Mouse (Mus musculus) c-Kit-positive CD71-negative TER-119-negative erythroid progenitor cells, embryonic 14.5 days (primary cell): ENCODE measurements around the gene Palld.

Source experiments
- DNase-seq: peaks from one replicate; pipeline ENCODE4 v3.0.0-alpha.2; 2013; ENCODE audit warnings: low read depth

The Palld gene

DNA sequence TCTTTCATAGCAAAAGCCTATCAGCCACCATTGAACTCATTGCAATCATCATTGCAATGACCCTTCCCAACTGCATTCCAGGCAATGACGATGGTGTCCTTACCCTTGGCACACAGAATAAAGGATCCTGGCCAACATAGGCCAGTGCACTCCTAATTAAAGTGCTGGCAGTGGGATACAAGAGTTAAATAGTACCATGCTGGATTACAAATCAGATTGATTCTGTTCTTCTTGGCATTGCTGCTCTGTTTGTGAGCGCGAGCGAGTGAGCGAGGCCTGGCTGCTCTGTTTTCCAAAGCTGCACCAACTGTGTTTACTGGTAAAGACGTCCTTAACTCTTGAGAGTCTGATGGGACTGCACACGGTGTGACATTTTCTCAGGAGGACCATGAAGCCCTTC, 37.1 kb downstream of the Palld start:
- DNase-seq, result no peak

DNA sequence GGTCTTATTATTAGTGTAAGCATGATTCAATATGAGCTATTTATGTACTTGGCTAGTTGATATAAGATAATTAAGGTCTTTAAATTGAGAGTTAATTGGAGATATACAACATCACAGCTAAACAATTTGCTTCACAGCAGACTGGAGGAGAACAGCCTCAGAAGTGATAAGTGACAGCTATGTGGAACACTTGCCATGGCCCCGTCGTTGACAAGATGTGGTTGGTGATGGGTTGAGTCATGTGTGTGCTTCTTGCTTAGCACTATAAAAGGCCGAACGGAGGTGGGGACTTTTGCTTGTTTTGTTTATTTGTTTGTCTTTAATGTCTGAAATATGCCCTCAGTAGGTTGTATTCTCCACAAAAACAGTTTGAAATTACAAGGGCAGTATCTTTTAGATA, 51.2 kb downstream of the Palld start:
- no peak for DNase-seq

DNA sequence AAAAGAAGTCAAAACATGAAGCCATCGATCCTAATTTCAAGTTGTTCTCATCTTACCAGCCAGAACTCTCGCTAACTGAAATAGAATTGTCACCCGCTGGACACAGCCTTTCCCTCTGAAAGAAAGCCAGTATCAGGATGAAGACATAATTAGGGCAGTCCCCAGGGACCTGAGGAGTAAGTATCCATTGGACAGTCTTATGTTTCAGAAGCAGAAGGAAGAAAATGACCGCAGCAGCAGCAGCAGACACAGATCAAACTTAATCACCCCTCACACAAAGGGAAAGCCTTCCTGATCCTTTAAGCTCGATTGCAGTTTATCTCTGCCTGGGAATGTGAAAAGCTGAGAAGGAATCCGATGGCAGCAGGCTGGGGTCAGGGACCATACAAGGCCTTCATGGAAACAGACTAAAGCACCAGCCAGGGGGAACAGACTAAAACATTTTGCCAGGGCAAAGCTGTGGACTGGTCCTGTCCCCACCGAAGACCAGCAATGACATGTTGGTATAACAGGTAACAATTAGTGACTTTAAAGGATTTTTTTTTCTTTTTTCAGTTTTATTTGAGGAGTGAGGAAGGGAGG, 53.8 kb downstream of the Palld start:
- DNase-seq, result no peak

DNA sequence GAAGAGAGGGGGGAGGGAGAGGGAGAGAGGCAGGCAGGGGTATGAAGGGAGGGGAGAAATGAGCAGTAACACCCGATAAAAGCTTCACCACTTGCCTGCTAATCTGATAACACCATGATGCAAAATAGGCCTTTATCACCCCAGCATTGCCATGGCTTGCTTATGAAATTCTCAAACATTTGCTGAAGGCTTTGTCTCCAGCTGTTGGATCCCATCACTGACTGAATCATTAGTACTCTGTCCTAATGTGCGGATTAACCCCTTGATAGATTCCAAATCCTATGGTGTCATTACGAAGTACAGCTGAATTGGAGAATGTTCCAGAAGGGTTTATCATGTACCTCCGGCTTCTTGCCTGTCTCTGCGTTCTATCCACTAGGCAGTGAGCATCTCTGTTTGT, 55.0 kb downstream of the Palld start:
- DNase-seq, result no peak

DNA sequence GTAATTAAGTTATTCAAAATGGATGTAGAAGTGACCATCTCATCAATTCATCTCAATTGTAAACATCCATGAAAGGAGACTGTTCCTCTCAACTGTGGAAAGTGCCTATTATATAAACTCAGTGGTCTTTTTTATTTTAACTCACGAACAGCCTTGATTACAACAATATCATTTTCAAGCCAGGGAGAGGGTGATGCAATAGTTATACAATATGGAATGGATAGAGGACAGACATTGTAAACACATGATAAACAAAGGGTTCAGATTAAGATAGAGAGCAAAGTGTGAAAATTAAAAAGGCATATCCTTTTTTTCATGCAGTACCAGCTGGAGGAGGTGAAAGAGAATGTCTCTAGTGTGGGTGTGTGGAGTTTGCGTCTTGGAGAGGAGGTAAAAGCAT, 57.5 kb downstream of the Palld start:
- DNase-seq, result no peak

DNA sequence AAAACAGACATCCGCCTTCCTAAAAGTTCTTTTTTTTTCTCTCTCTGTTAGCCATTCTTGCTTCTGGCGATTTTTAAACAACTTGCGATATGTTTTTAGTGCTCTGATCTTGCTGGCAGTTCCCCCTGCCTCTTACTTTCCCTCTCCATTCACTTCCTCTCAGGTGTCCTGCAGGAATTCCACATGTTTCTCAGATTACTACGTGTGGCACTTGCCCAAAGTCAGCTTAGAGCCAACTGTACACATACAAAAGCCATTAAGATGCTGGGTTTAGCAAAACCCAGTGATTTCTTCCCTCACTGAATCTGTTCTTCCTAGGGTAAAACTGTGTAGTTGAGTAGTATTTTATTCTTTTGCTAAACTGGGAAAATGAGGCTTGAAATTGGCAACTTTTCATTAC, 57.9 kb downstream of the Palld start:
- no peak for DNase-seq

DNA sequence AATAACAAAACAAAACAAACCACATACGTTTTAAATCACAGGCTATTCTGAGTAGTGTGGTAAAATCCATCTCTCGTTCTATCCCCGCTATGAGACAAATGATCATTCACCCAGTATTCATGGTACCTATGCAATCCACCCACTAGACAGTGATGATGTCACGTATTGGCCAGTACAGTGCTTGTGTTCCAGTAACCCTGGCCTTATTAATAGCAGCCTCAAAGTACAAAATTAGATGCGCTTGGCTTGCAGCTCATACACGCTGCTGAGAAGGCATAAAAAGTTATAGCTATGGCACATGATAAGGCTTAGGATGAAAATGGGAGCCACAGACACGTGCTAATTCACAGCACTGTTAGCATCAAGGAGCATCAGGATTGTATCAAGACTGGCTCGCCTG, 58.7 kb downstream of the Palld start:
- DNase-seq, result no peak

DNA sequence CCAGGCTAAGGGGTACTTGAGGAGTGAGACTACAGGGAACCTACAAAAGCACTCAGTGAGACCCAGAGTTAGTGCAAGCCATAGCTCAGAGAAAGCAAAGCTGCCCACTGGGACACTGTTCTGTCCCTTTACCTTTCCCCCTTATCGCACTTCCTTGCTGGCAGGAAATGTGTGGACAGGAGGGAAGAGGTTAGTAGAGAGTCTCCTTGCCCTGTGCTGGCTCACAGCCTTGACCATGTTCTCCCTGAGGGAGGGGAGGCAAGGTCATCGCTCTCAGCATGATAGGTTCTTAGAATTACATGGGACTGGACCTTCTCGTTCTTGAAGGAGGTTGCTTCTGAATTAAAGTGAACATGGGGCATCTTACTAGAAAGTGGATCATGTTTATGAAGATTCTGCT, 69.3 kb downstream of the Palld start:
- DNase-seq, result no peak

DNA sequence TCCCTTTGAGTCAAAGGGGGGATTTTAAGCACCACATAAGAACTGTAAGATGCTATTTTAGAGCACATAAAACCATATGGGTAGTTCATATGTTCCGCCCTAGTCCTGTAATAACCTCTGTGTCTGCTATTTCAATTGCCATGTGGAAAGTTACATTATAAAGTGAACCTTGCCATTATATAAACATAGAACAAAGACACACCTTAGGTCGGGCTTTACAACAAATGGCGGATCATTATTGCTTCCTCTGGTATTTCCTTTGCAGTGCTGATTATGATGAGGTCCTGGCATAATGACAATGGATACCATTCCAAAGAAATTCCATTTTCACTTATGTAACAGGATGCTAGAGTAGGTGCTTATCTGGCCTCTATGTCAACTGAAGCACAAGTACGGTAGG, 70.5 kb downstream of the Palld start:
- no peak for DNase-seq

DNA sequence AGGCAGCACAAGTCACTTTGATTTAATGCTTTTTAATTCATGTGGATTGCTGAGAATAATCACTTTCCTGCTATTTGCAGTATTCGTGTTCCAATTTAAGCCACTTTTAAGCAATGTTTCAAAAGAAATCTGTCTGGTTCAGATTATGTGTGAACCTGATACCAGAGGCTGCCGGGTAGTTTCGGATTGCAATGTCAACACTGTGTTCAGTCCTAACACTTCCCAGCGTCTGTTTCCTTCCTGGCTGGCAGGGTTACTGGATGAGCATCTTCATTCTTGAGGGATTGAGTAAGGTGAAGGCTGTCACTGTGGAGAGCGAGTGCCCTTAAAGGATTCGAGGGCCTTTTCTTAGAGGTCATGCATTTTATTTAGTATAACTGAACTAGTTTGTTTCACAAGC, 71.7 kb downstream of the Palld start:
- no peak for DNase-seq

DNA sequence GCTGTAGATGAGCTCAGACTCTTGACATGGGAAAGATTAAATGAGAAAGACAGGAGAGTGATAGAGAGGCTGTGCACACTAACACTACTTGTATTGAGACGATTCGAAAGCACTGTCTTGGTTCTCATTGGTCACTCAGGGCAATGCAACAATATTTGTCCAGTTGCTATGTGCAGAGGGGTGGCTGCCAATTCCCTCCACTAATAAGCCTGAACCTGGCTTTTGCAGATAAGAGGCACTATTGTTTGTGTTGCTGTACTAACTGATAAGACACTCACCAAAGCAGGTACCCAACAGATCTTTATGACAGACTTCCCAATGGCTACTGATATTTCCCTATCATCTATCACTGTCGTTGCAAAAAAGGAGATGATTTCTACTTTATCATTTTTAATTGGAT, 77.9 kb downstream of the Palld start:
- no peak for DNase-seq

DNA sequence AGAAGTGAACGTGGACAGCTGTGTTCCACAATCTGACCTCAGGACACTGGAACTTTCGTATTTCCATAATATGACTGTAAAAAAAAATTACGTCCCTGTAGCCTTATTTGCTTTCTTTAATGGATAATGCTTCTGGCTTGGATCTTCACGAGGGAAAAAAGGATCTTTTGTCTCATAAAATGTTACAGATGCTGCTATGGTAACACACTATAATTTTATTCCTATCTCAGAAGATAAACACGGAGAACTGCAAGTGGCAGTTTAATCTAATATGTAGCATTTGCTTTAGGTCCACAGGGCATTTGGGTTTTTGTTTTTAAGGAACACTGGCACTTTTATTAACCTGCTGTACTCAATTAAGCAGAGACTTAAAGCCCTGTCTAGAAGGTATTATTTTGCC, 79.3 kb downstream of the Palld start:
- no peak for DNase-seq

DNA sequence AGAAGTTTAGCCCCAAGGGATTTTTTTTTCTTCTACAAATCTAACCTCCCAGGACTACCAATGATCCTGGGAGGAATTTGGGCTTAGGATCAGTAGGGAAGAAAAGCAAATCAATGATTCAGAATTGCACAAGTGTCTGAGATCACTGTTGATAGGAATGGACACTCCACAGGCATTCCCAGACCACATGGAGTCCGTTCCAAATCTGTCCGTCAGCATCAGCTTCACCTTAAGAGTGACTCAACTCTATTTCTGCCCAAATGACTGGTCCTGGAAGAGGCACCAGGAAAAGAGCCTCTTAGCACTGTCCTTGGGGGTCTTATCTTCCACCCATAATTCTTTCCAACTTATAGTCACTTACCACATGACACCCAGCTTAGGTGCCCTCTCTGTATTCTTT, 98.7 kb downstream of the Palld start:
- no peak for DNase-seq

DNA sequence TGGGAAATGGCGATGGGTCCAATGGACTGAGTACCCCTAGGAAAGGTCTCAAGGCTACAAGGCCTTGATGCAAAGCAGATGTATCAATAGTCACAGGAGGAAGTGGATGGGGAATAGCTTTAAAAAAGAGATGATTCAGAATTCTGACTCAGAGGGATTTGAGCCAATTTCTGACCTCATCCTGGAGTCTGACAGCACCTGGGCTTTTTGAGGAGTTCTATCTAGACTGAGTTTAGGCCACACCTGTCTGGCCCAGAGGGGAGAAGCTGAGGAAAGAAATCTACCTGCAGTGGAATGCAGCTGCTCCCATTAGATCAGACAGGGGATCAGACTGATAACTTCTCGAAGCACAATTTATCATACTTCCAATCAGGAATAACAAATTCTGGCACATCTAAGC, 99.7 kb downstream of the Palld start:
- DNase-seq, result no peak

DNA sequence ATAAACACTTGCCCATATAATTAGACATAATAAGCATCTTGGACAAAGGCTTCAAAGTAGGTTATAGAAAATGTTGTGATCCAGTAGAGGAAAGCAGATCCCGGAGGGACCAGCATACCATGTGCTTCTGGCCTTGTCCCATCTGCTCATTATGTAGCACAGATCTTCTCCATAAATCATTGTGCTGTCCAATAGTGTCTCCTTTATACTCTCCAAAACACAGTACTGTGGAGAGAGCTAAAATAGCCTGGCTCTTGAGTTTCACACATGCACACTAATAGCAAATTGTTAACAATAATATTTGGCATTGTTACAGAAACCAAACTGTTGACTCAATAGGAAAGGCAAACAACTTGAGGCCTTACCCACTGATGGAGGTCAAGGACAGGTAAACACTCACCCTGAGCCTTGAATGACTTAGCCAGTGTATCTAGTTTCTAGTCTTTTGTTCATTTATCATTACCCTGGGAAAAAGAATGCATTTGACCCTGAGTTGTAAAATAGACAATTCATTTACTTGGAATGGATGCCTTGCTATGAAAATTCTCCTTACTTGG, 105.0 kb downstream of the Palld start:
- DNase-seq, result no peak

DNA sequence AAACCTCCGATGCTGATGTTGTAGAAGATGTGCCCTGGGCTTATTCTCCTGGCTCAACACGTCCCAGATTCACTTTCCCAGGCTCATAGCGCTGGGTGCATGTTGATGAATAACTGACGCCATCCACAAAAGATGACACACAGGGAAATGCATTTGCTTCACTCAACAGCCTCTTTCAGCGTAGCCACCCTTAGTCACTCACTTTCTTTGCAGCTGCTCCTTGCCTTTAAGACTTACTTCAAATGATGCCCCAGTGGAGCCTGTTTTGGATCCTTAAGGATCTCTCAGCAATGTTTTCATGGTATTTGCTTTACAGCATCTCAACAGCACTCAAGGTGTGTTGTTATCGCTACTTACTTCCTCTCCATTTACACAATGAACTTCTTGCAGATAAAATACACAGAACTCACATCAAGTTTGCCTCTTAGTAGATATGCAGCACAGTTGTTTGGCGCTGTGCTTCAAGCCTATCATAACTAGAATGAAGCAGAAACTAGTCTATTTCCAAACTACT, 105.9 kb downstream of the Palld start:
- DNase-seq, result no peak

DNA sequence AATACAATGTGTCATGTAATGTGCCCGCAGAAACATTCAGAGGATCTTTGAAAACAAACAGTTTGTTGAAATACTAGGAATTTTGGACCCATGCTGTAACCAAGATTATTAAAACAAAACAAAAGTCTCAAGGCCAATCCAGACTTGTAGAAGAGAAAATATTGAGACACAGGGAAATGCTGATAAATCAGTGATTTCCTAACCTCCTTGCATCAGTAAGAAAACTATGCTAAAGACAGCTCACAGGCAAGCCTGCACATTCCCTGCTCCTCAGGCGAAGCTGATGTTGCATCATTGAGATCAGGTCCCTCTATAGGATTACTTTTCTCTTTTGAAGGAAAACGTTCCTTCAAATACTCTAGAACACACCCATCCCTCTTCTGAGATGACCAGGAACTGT, 112.5 kb downstream of the Palld start:
- DNase-seq, result no peak

DNA sequence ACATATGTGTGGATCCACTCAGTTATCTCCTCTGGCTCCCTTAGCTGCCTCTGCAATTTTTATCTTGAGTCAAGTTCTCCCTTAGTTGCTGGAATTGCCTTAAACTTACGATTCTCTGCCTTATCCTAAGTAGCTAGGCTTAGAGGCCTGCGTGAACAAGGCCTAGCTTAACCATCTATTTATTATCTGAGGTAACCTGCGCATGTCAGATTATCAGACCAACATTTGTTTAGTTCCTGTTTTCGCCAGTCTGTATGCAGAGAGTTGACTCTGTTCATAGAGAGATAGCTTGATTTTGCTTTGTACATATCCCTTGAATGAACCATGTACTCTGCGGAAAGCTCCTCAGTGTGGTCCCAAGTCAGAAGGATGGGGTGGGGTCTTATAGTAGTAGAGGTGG, 113.2 kb downstream of the Palld start:
- no peak for DNase-seq

DNA sequence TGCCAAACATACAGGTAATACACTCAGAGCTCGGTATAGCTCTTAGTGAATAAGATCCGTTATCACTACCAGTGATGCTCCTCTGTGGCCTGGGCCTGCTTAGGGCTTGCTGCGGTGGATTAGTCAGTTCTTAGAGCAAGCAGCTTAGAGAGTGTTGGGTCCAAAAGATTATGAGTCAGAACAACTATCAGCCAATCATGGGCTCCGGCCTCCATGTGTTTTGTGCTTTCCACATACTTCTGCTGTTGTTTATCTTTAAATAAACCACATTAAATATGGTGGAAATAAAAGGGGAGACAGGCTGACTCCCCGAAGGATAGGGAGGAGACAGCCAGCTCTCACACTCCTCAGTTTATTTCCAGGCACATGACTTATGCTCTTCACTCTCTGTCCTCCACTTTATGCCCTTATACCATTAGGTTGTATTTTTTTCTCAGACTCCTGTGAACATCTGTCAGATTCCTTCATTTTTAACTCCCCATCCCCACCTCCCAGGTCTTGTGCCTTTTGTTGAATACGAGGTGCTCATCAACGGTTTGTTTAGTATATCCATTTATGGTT, 119.5 kb downstream of the Palld start:
- DNase-seq, result no peak

DNA sequence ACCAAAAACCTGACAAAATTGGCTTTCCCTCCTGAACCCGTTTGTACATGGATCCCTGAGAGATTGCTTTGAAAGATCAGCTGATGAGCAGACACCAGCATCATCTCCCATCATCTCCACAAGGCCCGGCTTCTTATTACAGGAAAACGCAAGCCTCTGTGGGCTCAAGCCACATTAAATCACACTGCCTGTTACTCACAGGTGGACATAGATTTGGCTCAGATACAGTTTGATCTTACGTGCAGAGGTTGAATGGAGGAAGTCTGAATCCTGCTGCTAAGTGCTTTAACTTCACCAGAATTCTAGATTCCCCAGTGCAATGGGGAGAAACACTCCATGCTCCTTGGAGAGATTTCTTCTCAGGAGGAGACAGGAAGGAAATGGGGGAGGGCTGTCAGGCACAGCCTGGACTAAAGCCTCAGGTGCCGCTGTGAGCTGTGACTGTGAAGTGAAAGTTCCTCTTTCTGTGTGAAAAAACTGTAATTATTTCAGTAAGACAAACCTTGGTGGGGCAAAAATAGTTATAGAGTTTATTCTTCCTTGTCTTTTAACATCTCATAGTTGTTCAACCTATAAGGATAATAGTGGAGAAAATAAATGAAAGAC, 121.7 kb downstream of the Palld start:
- no peak for DNase-seq

DNA sequence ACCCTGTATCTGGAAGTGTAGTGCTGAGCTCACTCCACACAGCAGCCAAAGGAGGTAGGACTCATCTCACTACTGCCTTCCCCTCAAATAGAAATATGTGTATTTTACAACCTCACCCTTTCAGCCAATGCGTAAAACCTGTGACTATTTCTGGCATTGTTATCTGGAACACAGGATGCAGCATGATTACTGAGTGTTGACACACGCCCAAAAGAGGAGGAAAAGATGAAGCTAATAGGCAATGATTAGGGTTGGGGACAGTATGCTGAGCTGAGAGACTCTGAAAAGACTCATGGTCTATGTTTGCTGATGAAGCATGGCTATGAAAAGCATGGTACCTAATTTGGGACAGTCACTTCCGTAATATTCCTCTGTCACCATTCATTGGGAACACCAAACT, 124.3 kb downstream of the Palld start:
- no peak for DNase-seq

DNA sequence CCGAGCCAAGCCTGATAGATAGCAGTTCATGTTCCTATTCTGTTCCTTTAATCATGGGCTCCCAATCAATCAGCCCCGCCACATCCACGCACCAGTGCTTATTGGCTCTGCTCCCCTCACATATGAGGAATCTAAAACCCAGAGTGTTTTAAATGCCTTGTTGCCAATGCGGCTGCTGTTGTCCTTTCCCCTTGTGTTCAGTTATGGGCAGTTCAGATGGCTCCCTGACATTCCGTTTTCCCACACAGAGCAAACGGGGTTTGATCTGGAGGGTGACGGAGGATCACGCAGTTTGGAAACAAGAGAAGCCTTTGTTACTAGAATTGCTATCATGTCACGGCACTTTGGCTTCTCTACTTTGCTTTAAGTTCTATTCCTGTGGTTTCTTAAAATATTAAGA, 125.9 kb downstream of the Palld start:
- DNase-seq, result no peak

DNA sequence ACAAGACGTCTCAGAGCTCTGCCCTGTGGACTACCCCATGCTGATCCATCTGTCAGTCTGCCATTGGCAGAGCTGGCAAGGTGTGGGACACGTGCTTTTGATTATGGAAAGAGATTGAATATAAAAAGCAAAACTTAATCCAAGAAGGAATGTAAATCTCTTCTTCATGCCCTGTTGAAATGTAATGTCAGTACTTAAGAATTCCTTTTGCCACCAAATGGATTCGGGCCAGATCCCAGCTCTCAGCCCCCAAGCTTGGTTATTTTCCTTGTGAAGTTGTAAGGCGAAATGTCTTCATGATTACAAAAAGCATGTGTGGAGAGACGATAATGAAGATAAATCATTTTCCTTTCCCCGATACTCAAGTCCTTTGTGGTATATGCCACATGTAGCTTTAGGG, 126.6 kb downstream of the Palld start:
- DNase-seq, result no peak

DNA sequence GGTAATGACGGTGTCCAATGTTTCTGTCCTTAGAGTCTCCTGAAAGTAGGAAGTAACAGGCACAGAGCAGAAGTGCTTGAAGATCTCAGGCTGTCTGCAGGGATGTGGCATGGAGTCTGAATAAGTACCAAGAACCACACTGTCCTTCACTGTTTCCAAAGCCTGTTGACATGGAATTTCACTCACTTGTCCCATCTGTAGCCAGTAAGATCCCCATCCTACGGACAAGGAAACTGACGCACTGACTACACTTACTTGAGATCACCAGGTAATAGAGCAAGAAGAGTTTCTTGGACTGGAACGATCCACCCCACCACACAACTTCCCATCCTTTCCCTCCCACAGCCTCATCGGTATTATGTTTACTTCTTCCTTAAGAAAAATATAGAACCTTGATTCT, 128.3 kb downstream of the Palld start:
- DNase-seq, result no peak
